Mouse (Mus musculus) adrenal gland, adult 2 months (tissue): ENCODE measurements around the gene Fbxw5. TPM values are rescaled to one million over a fixed set of nuclear protein-coding genes. Genes with fewer than 3 reads are reported as not detected.
"Not testable (repeated sequence)": the region's sequence is repeated elsewhere in the genome, so short reads cannot be mapped to it uniquely, and the experiment has no call there.

ENCODE experiments used
- DNase-seq: peaks from one replicate; pipeline ENCODE4 v3.0.0; 2021
- polyA plus RNA-seq: library from polyadenylated mRNA; depleted of rRNA; stranded (reverse); fragments of >200 nt; gene quantifications from 2 replicates; pipeline ENCODE4 v1.2.3, GENCODE M21; 2012; rRNA removed
- total RNA-seq, 2 experiments: library from RNA; stranded (reverse); gene quantifications; 2 replicates each; pipeline ENCODE4 v1.2.3; 2021

Fbxw5 gene
- total and polyA plus RNA-seq, 3 experiments: 64.3 to 89.5 (median 83.9) TPM

GRCm38 (mm10) chr2:25509912-25510311 is 9.4 kb downstream of the Fbxw5 start:
- no peak for DNase-seq

GRCm38 (mm10) chr2:25526510-25527302 is 26.2 kb downstream of the Fbxw5 start:
- peak; percentile 59 for DNase-seq

- no peak for DNase-seq
Measured at GRCm38 (mm10) chr2:25533707-25534106, 33.2 kb downstream of the Fbxw5 start.

GRCm38 (mm10) chr2:25534178-25534865 is 33.8 kb downstream of the Fbxw5 start:
- DNase-seq: peak; percentile 96

- no peak for DNase-seq
Measured at GRCm38 (mm10) chr2:25534866-25535182, 34.3 kb downstream of the Fbxw5 start.

- peak; percentile 88 for DNase-seq
Measured at GRCm38 (mm10) chr2:25536531-25536930, 36.0 kb downstream of the Fbxw5 start.

GRCm38 (mm10) chr2:25540541-25540948 is 40.0 kb downstream of the Fbxw5 start:
- peak; percentile 81 for DNase-seq

GRCm38 (mm10) chr2:25541644-25542367 is 41.3 kb downstream of the Fbxw5 start:
- no peak for DNase-seq

- no peak for DNase-seq
Measured at GRCm38 (mm10) chr2:25545996-25546810, 45.7 kb downstream of the Fbxw5 start.

GRCm38 (mm10) chr2:25546811-25547491 is 46.4 kb downstream of the Fbxw5 start, which contains the start of gene Traf2:
Gene Traf2 (minus strand): TSS chr2:25546940.
- peak; percentile 99 for DNase-seq

GRCm38 (mm10) chr2:25549021-25549991 is 48.8 kb downstream of the Fbxw5 start:
- DNase-seq: no peak

- peak; percentile 67 for DNase-seq
Measured at GRCm38 (mm10) chr2:25551186-25551585, 50.6 kb downstream of the Fbxw5 start.

GRCm38 (mm10) chr2:25553171-25553786 is 52.7 kb downstream of the Fbxw5 start:
- DNase-seq: not testable (repeated sequence)

Other genes starting within 250 kb of the Fbxw5 start
Only the 30 nearest of the 36 such genes appear.
- gene Lrrc26, start 210.8 kb upstream of the Fbxw5 start, total RNA-seq: not detected
- not detected in 2 replicates for gene Lrrc26, start 210.8 kb upstream of the Fbxw5 start, polyA plus RNA-seq
- 10 to 100 TPM in 1 of 2 experiments, 1 to 10 TPM in 1; 8.3 to 13.3 TPM for gene Grin1, start 181.6 kb upstream of the Fbxw5 start, total RNA-seq
- 15.3 and 16.4 TPM in 2 replicates for gene Grin1, start 181.6 kb upstream of the Fbxw5 start, polyA plus RNA-seq
- gene Man1b1, start 168.4 kb upstream of the Fbxw5 start, total RNA-seq: 10 to 100 TPM; 53.6 to 59.9 TPM
- gene Man1b1, start 168.4 kb upstream of the Fbxw5 start, polyA plus RNA-seq: 10.3 and 13.5 TPM in 2 replicates
- 10 to 100 TPM; 34.2 to 38.5 TPM for gene Dpp7, start 144.4 kb upstream of the Fbxw5 start, total RNA-seq
- gene Dpp7, start 144.4 kb upstream of the Fbxw5 start, polyA plus RNA-seq: 47.1 and 55.0 TPM in 2 replicates
- 10 to 100 TPM; 15.0 to 22.7 TPM for gene Uap1l1, start 135.1 kb upstream of the Fbxw5 start, total RNA-seq
- 28.4 and 41.5 TPM in 2 replicates for gene Uap1l1, start 135.1 kb upstream of the Fbxw5 start, polyA plus RNA-seq
- under 1 TPM in 1 of 2 experiments, not detected in 1; 0.23 TPM for gene Sapcd2, start 128.4 kb upstream of the Fbxw5 start, total RNA-seq
- 3.9 and 4.4 TPM in 2 replicates for gene Sapcd2, start 128.4 kb upstream of the Fbxw5 start, polyA plus RNA-seq
- 1 to 10 TPM; 3.7 to 7.2 TPM for gene Entpd2, start 104.9 kb upstream of the Fbxw5 start, total RNA-seq
- 21.1 and 24.7 TPM in 2 replicates for gene Entpd2, start 104.9 kb upstream of the Fbxw5 start, polyA plus RNA-seq
- 100 to 1,000 TPM; 128 to 145 TPM for gene Npdc1, start 101.4 kb upstream of the Fbxw5 start, total RNA-seq
- gene Npdc1, start 101.4 kb upstream of the Fbxw5 start, polyA plus RNA-seq: 685 and 775 TPM in 2 replicates
- gene Fut7, start 77.5 kb upstream of the Fbxw5 start, total RNA-seq: under 1 TPM in 1 of 2 experiments, not detected in 1; 0.24 TPM
- 0.10 and 0.40 TPM in 2 replicates for gene Fut7, start 77.5 kb upstream of the Fbxw5 start, polyA plus RNA-seq
- gene Abca2, start 72.0 kb upstream of the Fbxw5 start, total RNA-seq: 10 to 100 TPM; 32.1 to 42.7 TPM
- 86.8 and 118 TPM in 2 replicates for gene Abca2, start 72.0 kb upstream of the Fbxw5 start, polyA plus RNA-seq
- gene Clic3, start 43.9 kb upstream of the Fbxw5 start, total RNA-seq: under 1 TPM in 1 of 2 experiments, not detected in 1; 0.66 TPM
- 1.6 and 3.4 TPM in 2 replicates for gene Clic3, start 43.9 kb upstream of the Fbxw5 start, polyA plus RNA-seq
- gene Paxx, start 39.7 kb upstream of the Fbxw5 start, total RNA-seq: 10 to 100 TPM; 33.3 to 35.2 TPM
- 85.9 and 124 TPM in 2 replicates for gene Paxx, start 39.7 kb upstream of the Fbxw5 start, polyA plus RNA-seq
- 1 to 10 TPM; 2.5 to 2.7 TPM for gene Ptgds, start 30.7 kb upstream of the Fbxw5 start, total RNA-seq
- 4.9 and 5.6 TPM in 2 replicates for gene Ptgds, start 30.7 kb upstream of the Fbxw5 start, polyA plus RNA-seq
- gene Lcn12, start 6.8 kb upstream of the Fbxw5 start, total RNA-seq: not detected
- gene Lcn12, start 6.8 kb upstream of the Fbxw5 start, polyA plus RNA-seq: not detected in 2 replicates
- gene C8g, start 969 bp downstream of the Fbxw5 start, total RNA-seq: 1 to 10 TPM; 1.5 to 2.0 TPM
- 2.7 and 3.0 TPM in 2 replicates for gene C8g, start 969 bp downstream of the Fbxw5 start, polyA plus RNA-seq
- gene Traf2, start 46.2 kb downstream of the Fbxw5 start, total RNA-seq: 10 to 100 TPM; 22.3 to 29.0 TPM
- gene Traf2, start 46.2 kb downstream of the Fbxw5 start, polyA plus RNA-seq: 11.1 and 12.7 TPM in 2 replicates
- gene Edf1, start 57.1 kb downstream of the Fbxw5 start, total RNA-seq: 100 to 1,000 TPM; 307 to 329 TPM
- 127 and 140 TPM in 2 replicates for gene Edf1, start 57.1 kb downstream of the Fbxw5 start, polyA plus RNA-seq
- 1 to 10 TPM; 2.3 to 7.4 TPM for gene Mamdc4, start 74.1 kb downstream of the Fbxw5 start, total RNA-seq
- gene Mamdc4, start 74.1 kb downstream of the Fbxw5 start, polyA plus RNA-seq: 4.2 and 8.8 TPM in 2 replicates
- 10 to 100 TPM; 53.5 to 54.1 TPM for gene Phpt1, start 74.5 kb downstream of the Fbxw5 start, total RNA-seq
- 36.7 and 53.4 TPM in 2 replicates for gene Phpt1, start 74.5 kb downstream of the Fbxw5 start, polyA plus RNA-seq
- gene Ajm1, start 81.0 kb downstream of the Fbxw5 start, total RNA-seq: 1 to 10 TPM; 1.4 to 2.1 TPM
- gene Ajm1, start 81.0 kb downstream of the Fbxw5 start, polyA plus RNA-seq: 10.5 and 13.5 TPM in 2 replicates
- gene Rabl6, start 107.8 kb downstream of the Fbxw5 start, total RNA-seq: 10 to 100 TPM; 86.4 to 96.9 TPM
- 139 and 150 TPM in 2 replicates for gene Rabl6, start 107.8 kb downstream of the Fbxw5 start, polyA plus RNA-seq
- not detected for gene Ccdc183, start 116.9 kb downstream of the Fbxw5 start, total RNA-seq
- not detected in 2 replicates for gene Ccdc183, start 116.9 kb downstream of the Fbxw5 start, polyA plus RNA-seq
- gene Tmem141, start 121.3 kb downstream of the Fbxw5 start, total RNA-seq: 10 to 100 TPM; 23.2 to 35.5 TPM
- gene Tmem141, start 121.3 kb downstream of the Fbxw5 start, polyA plus RNA-seq: 27.1 and 27.9 TPM in 2 replicates
- 10 to 100 TPM in 1 of 2 experiments, 1 to 10 TPM in 1; 4.6 to 10.1 TPM for gene Fcna, start 127.3 kb downstream of the Fbxw5 start, total RNA-seq
- 2.4 and 4.4 TPM in 2 replicates for gene Fcna, start 127.3 kb downstream of the Fbxw5 start, polyA plus RNA-seq
- gene Lcn8, start 152.4 kb downstream of the Fbxw5 start, total RNA-seq: not detected
- not detected in 2 replicates for gene Lcn8, start 152.4 kb downstream of the Fbxw5 start, polyA plus RNA-seq
- gene Lcn5, start 157.2 kb downstream of the Fbxw5 start, total RNA-seq: not detected
- gene Lcn5, start 157.2 kb downstream of the Fbxw5 start, polyA plus RNA-seq: not detected in 2 replicates
- gene Lcn6, start 176.0 kb downstream of the Fbxw5 start, total RNA-seq: not detected
- not detected in 2 replicates for gene Lcn6, start 176.0 kb downstream of the Fbxw5 start, polyA plus RNA-seq
- not detected for gene Lcn10, start 182.0 kb downstream of the Fbxw5 start, total RNA-seq
- gene Lcn10, start 182.0 kb downstream of the Fbxw5 start, polyA plus RNA-seq: not detected in 2 replicates
- 1 to 10 TPM in 1 of 2 experiments, under 1 TPM in 1; 0.41 to 1.8 TPM for gene Obp2a, start 199.3 kb downstream of the Fbxw5 start, total RNA-seq
- gene Obp2a, start 199.3 kb downstream of the Fbxw5 start, polyA plus RNA-seq: 4.8 and 6.2 TPM in 2 replicates
- gene Bmyc, start 206.0 kb downstream of the Fbxw5 start, total RNA-seq: 10 to 100 TPM; 36.7 to 46.1 TPM
- 134 and 139 TPM in 2 replicates for gene Bmyc, start 206.0 kb downstream of the Fbxw5 start, polyA plus RNA-seq